Mouse (Mus musculus) CH12.LX (cell line): ENCODE data around the gene Ccnb1. TPM values are rescaled to one million over a fixed set of nuclear protein-coding genes. Genes with fewer than 3 reads are reported as not detected.

Experiments used
- DNase-seq: peaks from one replicate; pipeline ENCODE4 v3.0.0-alpha.2; 2013; ENCODE audit errors: extremely low read depth
- H3K27ac ChIP-seq: 2 replicates; pipeline ENCODE4 v1.5.1; 2012; ENCODE audit warnings: low read depth, mild to moderate bottlenecking, control low read depth, moderate library complexity; ENCODE audit not compliant: insufficient read depth
- H3K27me3 ChIP-seq: replicated peaks from 2 replicates; pipeline ENCODE3; 2012; ENCODE audit warnings: inconsistent platforms
- H3K36me3 ChIP-seq, 2 experiments: replicated peaks in 1 of 2; 2 replicates each; pipeline versions ENCODE3 to v1.6.1; 2012; ENCODE audit warnings: inconsistent platforms in 1 of 2, low read length in 1 of 2, mild to moderate bottlenecking in 1 of 2, mixed read lengths in 1 of 2, moderate library complexity in 1 of 2; ENCODE audit not compliant: control insufficient read depth in 1 of 2, insufficient read depth in 1 of 2
- H3K4me1 ChIP-seq, 2 experiments: 2 replicates each; pipeline ENCODE4 v1.6.1; 2012; ENCODE audit warnings: inconsistent platforms in 1 of 2, moderate library complexity in 1 of 2; ENCODE audit not compliant: insufficient read depth in 2 of 2, control insufficient read depth in 1 of 2
- H3K4me2 ChIP-seq: 2 replicates; pipeline ENCODE4 v1.6.1; 2012; ENCODE audit warnings: low read depth, mild to moderate bottlenecking, control low read depth; ENCODE audit not compliant: poor library complexity, insufficient read depth, severe bottlenecking
- H3K4me3 ChIP-seq, 3 experiments: fragments of 150-350 bp in 1 of 3; sonication (generic) in 1 of 3; replicated peaks in 1 of 3; 2 replicates each; pipeline versions ENCODE3 to v1.5.1; 2011 to 2012; ENCODE audit warnings: low read depth in 2 of 3, low read length in 2 of 3, mild to moderate bottlenecking in 2 of 3, moderate library complexity in 2 of 3, control low read depth in 1 of 3, improper control_type of control experiment in 1 of 3, inconsistent platforms in 1 of 3, mixed read lengths in 1 of 3; ENCODE audit not compliant: poor library complexity in 1 of 3
- H3K79me2 ChIP-seq: replicated peaks from 2 replicates; pipeline ENCODE4 v1.6.1; 2012; ENCODE audit warnings: mild to moderate bottlenecking, moderate library complexity; ENCODE audit not compliant: control insufficient read depth, poor library complexity, insufficient read depth, severe bottlenecking; ENCODE audit errors: extremely low read depth
- H3K9ac ChIP-seq: 2 replicates; pipeline ENCODE4 v1.6.1; 2012; ENCODE audit warnings: low read depth, mild to moderate bottlenecking, control low read depth, moderate library complexity; ENCODE audit not compliant: insufficient read depth
- H3K9me3 ChIP-seq: replicated peaks from 2 replicates; pipeline ENCODE3; 2012; ENCODE audit warnings: low read length, inconsistent platforms, mixed read lengths
- BHLHE40 ChIP-seq: IDR thresholded peaks from 2 replicates; pipeline ENCODE4 v1.6.1; 2011; ENCODE audit warnings: mild to moderate bottlenecking, low read depth, low read length, improper control_type of control experiment
- CHD1 ChIP-seq: IDR thresholded peaks from 2 replicates; pipeline ENCODE4 v1.6.1; 2012; ENCODE audit warnings: low read depth, low read length, improper control_type of control experiment, inconsistent platforms
- CHD2 ChIP-seq: IDR thresholded peaks from 2 replicates; pipeline ENCODE4 v1.6.1; 2011; ENCODE audit warnings: low read length, improper control_type of control experiment
- CTCF ChIP-seq, 2 experiments: IDR thresholded peaks in 1 of 2; conservative IDR thresholded peaks in 1 of 2; 2 replicates each; pipeline ENCODE4 v1.5.1; 2011 to 2012; ENCODE audit warnings: low read depth in 2 of 2, low read length in 2 of 2, improper control_type of control experiment in 1 of 2, inconsistent platforms in 1 of 2, mild to moderate bottlenecking in 1 of 2, moderate library complexity in 1 of 2
- E2F4 ChIP-seq: IDR thresholded peaks from 2 replicates; pipeline ENCODE4 v1.6.1; 2011; ENCODE audit warnings: low read depth, low read length, improper control_type of control experiment; ENCODE audit not compliant: insufficient replicate concordance
- ELF1 ChIP-seq: IDR thresholded peaks from 2 replicates; pipeline ENCODE4 v1.6.1; 2014; ENCODE audit warnings: low read depth, mild to moderate bottlenecking, inconsistent platforms, low read length, improper control_type of control experiment
- EP300 ChIP-seq: IDR thresholded peaks from 2 replicates; pipeline ENCODE4 v1.6.1; 2011; ENCODE audit warnings: low read length, improper control_type of control experiment
- ETS1 ChIP-seq: conservative IDR thresholded peaks from 2 replicates; pipeline ENCODE4 v1.6.1; 2012; ENCODE audit warnings: low read depth, mild to moderate bottlenecking, inconsistent platforms, low read length, improper control_type of control experiment, moderate library complexity
- GABPA ChIP-seq: IDR thresholded peaks from 2 replicates; pipeline ENCODE4 v1.6.1; 2012; ENCODE audit warnings: low read depth, low read length, improper control_type of control experiment, inconsistent platforms; ENCODE audit not compliant: insufficient replicate concordance
- HCFC1 ChIP-seq: IDR thresholded peaks from 2 replicates; pipeline ENCODE4 v1.6.1; 2012; ENCODE audit warnings: low read depth, mild to moderate bottlenecking, inconsistent platforms, low read length, improper control_type of control experiment
- IRF4 ChIP-seq: IDR thresholded peaks from 2 replicates; pipeline ENCODE4 v1.6.1; 2014; ENCODE audit warnings: low read depth, mild to moderate bottlenecking, inconsistent platforms, low read length, improper control_type of control experiment
- JUN ChIP-seq: IDR thresholded peaks from 2 replicates; pipeline ENCODE4 v1.6.1; 2011; ENCODE audit warnings: low read depth, mild to moderate bottlenecking, low read length, improper control_type of control experiment, moderate library complexity; ENCODE audit not compliant: insufficient read depth
- JUND ChIP-seq: conservative IDR thresholded peaks from 2 replicates; pipeline ENCODE4 v1.6.1; 2011; ENCODE audit warnings: low read depth, low read length, improper control_type of control experiment
- KAT2A ChIP-seq: IDR thresholded peaks from 2 replicates; pipeline ENCODE4 v1.6.1; 2012; ENCODE audit warnings: low read length, improper control_type of control experiment, inconsistent platforms; ENCODE audit not compliant: insufficient replicate concordance
- MAFK ChIP-seq: IDR thresholded peaks from 2 replicates; pipeline ENCODE4 v1.6.1; 2011; ENCODE audit warnings: low read length, improper control_type of control experiment; ENCODE audit not compliant: insufficient replicate concordance
- MAX ChIP-seq: IDR thresholded peaks from 2 replicates; pipeline ENCODE4 v1.6.1; 2011; ENCODE audit warnings: low read length, improper control_type of control experiment
- MAZ ChIP-seq: IDR thresholded peaks from 2 replicates; pipeline ENCODE4 v1.6.1; 2012; ENCODE audit warnings: low read depth, mild to moderate bottlenecking, inconsistent platforms, low read length, improper control_type of control experiment, moderate library complexity
- MEF2A ChIP-seq: IDR thresholded peaks from 2 replicates; pipeline ENCODE4 v1.6.1; 2014; ENCODE audit warnings: low read depth, mild to moderate bottlenecking, inconsistent platforms, low read length, improper control_type of control experiment, borderline replicate concordance
- MXI1 ChIP-seq: IDR thresholded peaks from 2 replicates; pipeline ENCODE4 v1.6.1; 2011; ENCODE audit warnings: mild to moderate bottlenecking, low read depth, low read length, improper control_type of control experiment
- MYC ChIP-seq: IDR thresholded peaks from 2 replicates; pipeline ENCODE4 v1.6.1; 2011; ENCODE audit warnings: low read depth, mild to moderate bottlenecking, improper control_type of control experiment, low read length
- NELFE ChIP-seq: IDR thresholded peaks from 2 replicates; pipeline ENCODE4 v1.6.1; 2011; ENCODE audit warnings: low read depth, low read length, improper control_type of control experiment
- NRF1 ChIP-seq: IDR thresholded peaks from 2 replicates; pipeline ENCODE4 v1.6.1; 2014; ENCODE audit warnings: low read depth, mild to moderate bottlenecking, inconsistent platforms, low read length, improper control_type of control experiment, moderate library complexity
- PAX5 ChIP-seq: IDR thresholded peaks from 2 replicates; pipeline ENCODE4 v1.6.1; 2012; ENCODE audit warnings: low read length, inconsistent platforms, mixed read lengths
- POLR2A ChIP-seq: IDR thresholded peaks from 2 replicates; pipeline ENCODE4 v1.6.1; 2011; ENCODE audit warnings: low read depth, mild to moderate bottlenecking, improper control_type of control experiment, low read length
- POLR2AphosphoS2 ChIP-seq: IDR thresholded peaks from 2 replicates; pipeline ENCODE4 v1.6.1; 2011; ENCODE audit warnings: low read depth, low read length, improper control_type of control experiment
- RAD21 ChIP-seq: IDR thresholded peaks from 2 replicates; pipeline ENCODE4 v1.6.1; 2011; ENCODE audit warnings: low read depth, mild to moderate bottlenecking, low read length, improper control_type of control experiment, moderate library complexity
- RCOR1 ChIP-seq: conservative IDR thresholded peaks from 2 replicates; pipeline ENCODE4 v1.6.1; 2012; ENCODE audit warnings: low read depth, mild to moderate bottlenecking, inconsistent platforms, low read length, improper control_type of control experiment
- SIN3A ChIP-seq: IDR thresholded peaks from 2 replicates; pipeline ENCODE4 v1.6.1; 2012; ENCODE audit warnings: low read length, improper control_type of control experiment, inconsistent platforms
- SMC3 ChIP-seq: IDR thresholded peaks from 2 replicates; pipeline ENCODE4 v1.6.1; 2011; ENCODE audit warnings: low read depth, low read length, improper control_type of control experiment
- TBP ChIP-seq: conservative IDR thresholded peaks from 2 replicates; pipeline ENCODE4 v1.6.1; 2011; ENCODE audit warnings: low read depth, low read length, improper control_type of control experiment
- TCF12 ChIP-seq: IDR thresholded peaks from 2 replicates; pipeline ENCODE4 v1.6.1; 2014; ENCODE audit warnings: low read depth, mild to moderate bottlenecking, inconsistent platforms, low read length, improper control_type of control experiment
- UBTF ChIP-seq: IDR thresholded peaks from 2 replicates; pipeline ENCODE4 v1.6.1; 2012; ENCODE audit warnings: low read depth, mild to moderate bottlenecking, inconsistent platforms, low read length, improper control_type of control experiment, moderate library complexity
- USF1 ChIP-seq: IDR thresholded peaks from 2 replicates; pipeline ENCODE4 v1.6.1; 2014; ENCODE audit warnings: low read depth, mild to moderate bottlenecking, inconsistent platforms, low read length, improper control_type of control experiment
- USF2 ChIP-seq: conservative IDR thresholded peaks from 2 replicates; pipeline ENCODE4 v1.6.1; 2011; ENCODE audit warnings: low read depth, low read length, improper control_type of control experiment
- ZC3H11A ChIP-seq: IDR thresholded peaks from 2 replicates; pipeline ENCODE4 v1.6.1; 2012; ENCODE audit warnings: low read depth, mild to moderate bottlenecking, inconsistent platforms, low read length, improper control_type of control experiment
- ZKSCAN1 ChIP-seq: IDR thresholded peaks from 2 replicates; pipeline ENCODE4 v1.6.1; 2012; ENCODE audit warnings: low read depth, inconsistent platforms, low read length, improper control_type of control experiment, borderline replicate concordance
- ZMIZ1 ChIP-seq: IDR thresholded peaks from 2 replicates; pipeline ENCODE4 v1.6.1; 2012; ENCODE audit warnings: low read depth, mild to moderate bottlenecking, inconsistent platforms, low read length, improper control_type of control experiment
- ZNF384 ChIP-seq: IDR thresholded peaks from 2 replicates; pipeline ENCODE4 v1.6.1; 2012; ENCODE audit warnings: low read depth, low read length, improper control_type of control experiment, inconsistent platforms
- dilution Hi-C: fragments of 300-500 bp; cut with MboI; formaldehyde crosslinking; loops from 2 replicates; pipeline ENCODE4 v1.14.3; 2020; ENCODE audit warnings: low sequenced_read_pairs; ENCODE audit not compliant: extremely low pct_unique_long_range_greater_than_20kb, extremely low pct_ligation_motif_present
- in situ Hi-C: fragments of 300-500 bp; cut with MboI; formaldehyde crosslinking; loops from 3 replicates; pipeline ENCODE4 v1.14.3; 2019; ENCODE audit warnings: low sequenced_read_pairs, low pct_ligation_motif_present, low pct_unique_long_range_greater_than_20kb, mixed read lengths
- polyA plus RNA-seq: library from polyadenylated mRNA; unstranded; fragments of >175 nt; gene quantifications from 2 replicates; pipeline ENCODE4 v1.2.1, GENCODE M21; 2012; ENCODE audit warnings: low read depth; ENCODE audit not compliant: insufficient read length
- total RNA-seq, 2 experiments: library from RNA; depleted of rRNA; stranded (reverse); fragments of 300-350 nt in 1 of 2; fragments of >200 nt in 1 of 2; gene quantifications; 2 replicates each; pipeline ENCODE4 v1.2.3; 2012 to 2014

Gene Ccnb1
- total and polyA plus RNA-seq, 3 experiments, result 172 to 416 (median 243) TPM

DNA sequence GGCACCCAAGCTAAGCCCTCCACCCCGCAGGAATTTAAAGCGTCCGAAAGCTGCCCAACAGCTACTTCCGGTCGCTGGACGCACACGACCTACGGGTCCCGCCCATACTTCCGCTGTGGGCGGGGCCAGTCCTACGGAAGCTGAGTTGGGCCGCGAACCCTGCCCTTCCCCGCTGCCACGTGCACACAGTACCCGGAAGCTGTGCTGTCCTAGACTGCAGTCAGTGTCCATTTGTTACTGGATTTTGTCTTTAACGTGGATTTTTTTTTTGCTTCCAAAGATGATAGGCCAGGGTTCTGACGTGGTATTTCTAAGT, 55.6 kb downstream of the Ccnb1 start, which contains the start of gene Cdk7:
Cdk7 (minus strand) TSS at position 79 of the 316 bp plus-strand sequence.
- Histone ChIP-seq H3K36me3 (peaks cover 10 to 29% of the 10 kb centered on the region in 2 experiments), H3K4me2 (peak within 1 kb of the TSS; percentile 93), H3K27ac (peak within 1 kb of the TSS; percentile 31; the same call in 1 of the 2 replicates), H3K4me3 (peak within 1 kb of the TSS; percentile 81 to 100 (median 82)), H3K27me3 (no peaks in the 10 kb centered on the region), H3K9me3 (no peaks in the 10 kb centered on the region), H3K9ac (peak within 1 kb of the TSS; percentile 95), H3K4me1 (peaks cover 0 to 14% of the 10 kb centered on the region in 2 experiments; a peak in 2 of 4 replicates), H3K79me2 (peaks cover 36% of the 10 kb centered on the region)
- DNase-seq, result peak; percentile 95
- in situ Hi-C loops (no loop called here), dilution Hi-C loops (no loop called here)
- TF ChIP-seq USF1, result peak; percentile 82
- TF ChIP-seq JUND, result no peak
- peak; percentile 79; the same call in 1 of the 2 replicates for TF ChIP-seq POLR2AphosphoS2
- 0 out of 2 replicates have a peak, but pooled peaks have one; percentile 12 for TF ChIP-seq EP300
- TF ChIP-seq RCOR1, result peak; percentile 82; the same call in 1 of the 2 replicates
- TF ChIP-seq CHD1, result no peak
- peak; percentile 100 for TF ChIP-seq MAX
- TF ChIP-seq SMC3, result no peak
- TF ChIP-seq GABPA, result peak; percentile 32; the same call in 1 of the 2 replicates
- TF ChIP-seq HCFC1, result peak; percentile 93
- peak; percentile 64; the same call in 1 of the 2 replicates for TF ChIP-seq TBP
- TF ChIP-seq MYC, result peak; percentile 100
- TF ChIP-seq RAD21, result no peak
- TF ChIP-seq ZNF384, result peak; percentile 67; the same call in 1 of the 2 replicates
- TF ChIP-seq POLR2A, result peak; percentile 88
- TF ChIP-seq ELF1, result peak; percentile 100
- TF ChIP-seq NELFE, result peak; percentile 85
- no peak for TF ChIP-seq UBTF
- TF ChIP-seq KAT2A, result peak; percentile 87; the same call in 1 of the 2 replicates
- peak; percentile 97 for TF ChIP-seq SIN3A
- TF ChIP-seq CTCF (conservative IDR thresholded peaks at IDR 0.05 in 1 of 2, IDR thresholded peaks at IDR 0.05 in 1 of 2; ENCODE audit: low read depth in 2 of 2, low read length in 2 of 2), result no peak
- no peak for TF ChIP-seq E2F4
- peak; percentile 58 for TF ChIP-seq ZMIZ1
- TF ChIP-seq BHLHE40, result peak; percentile 96
- TF ChIP-seq JUN, result no peak; the same call in 1 of the 2 replicates
- TF ChIP-seq ETS1, result peak; percentile 41; the same call in 1 of the 2 replicates
- no peak for TF ChIP-seq PAX5
- TF ChIP-seq USF2, result peak; percentile 54
- no peak for TF ChIP-seq ZKSCAN1
- TF ChIP-seq MAZ, result 0 out of 2 replicates have a peak, but pooled peaks have one; percentile 40
- peak; percentile 74; the same call in 1 of the 2 replicates for TF ChIP-seq MEF2A
- no peak for TF ChIP-seq ZC3H11A
- no peak for TF ChIP-seq MAFK
- TF ChIP-seq IRF4, result peak; percentile 70; the same call in 1 of the 2 replicates
- no peak for TF ChIP-seq NRF1
- peak; percentile 47 for TF ChIP-seq CHD2
- peak; percentile 84 for TF ChIP-seq TCF12
- TF ChIP-seq MXI1, result peak; percentile 99
